Mouse (Mus musculus): ENCODE measurements around the gene Cog3.

GRCm38 (mm10) chr14:75790411-75790996 is 36.2 kb upstream of the Cog3 start:
- TF ChIP-seq CTCF (IDR thresholded peaks at IDR 0.05; ENCODE audit: low read depth): no peak
- TF ChIP-seq EP300 (IDR thresholded peaks at IDR 0.05; ENCODE audit: low read depth): no peak

All from liver, embryonic 14.5 days (tissue).